Mouse (Mus musculus): ENCODE results near the gene Slc6a20a. TPM values are rescaled to one million over a fixed set of nuclear protein-coding genes. Genes with fewer than 3 reads are reported as not detected.

Slc6a20a gene
- total RNA-seq, 2 experiments from 2014 or later = 0.11 to 0.42 TPM

DNA sequence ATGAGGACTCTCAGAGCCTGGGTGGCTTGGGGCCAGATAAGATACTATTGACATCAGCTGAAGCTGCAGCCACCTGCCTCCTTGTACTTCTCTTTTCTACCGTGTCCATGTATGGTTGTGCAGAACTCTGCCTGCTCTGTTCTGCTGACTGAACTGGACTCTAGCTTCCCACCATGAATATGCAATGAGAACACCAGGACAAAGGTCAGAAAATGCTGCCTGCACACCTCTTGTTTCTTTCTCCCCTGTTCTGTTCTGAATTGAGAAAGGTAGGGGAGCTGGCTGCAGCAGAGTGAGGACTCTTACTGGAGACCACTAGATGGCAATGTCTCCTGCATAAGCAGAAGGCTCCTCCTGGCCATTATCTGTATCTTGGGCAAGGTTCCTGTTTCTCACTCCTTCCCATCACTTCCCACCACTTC, 40.0 kb downstream of the Slc6a20a start:
- peak; percentile 81 for ATAC-seq (ENCODE audit: poor library complexity, severe bottlenecking)

DNA sequence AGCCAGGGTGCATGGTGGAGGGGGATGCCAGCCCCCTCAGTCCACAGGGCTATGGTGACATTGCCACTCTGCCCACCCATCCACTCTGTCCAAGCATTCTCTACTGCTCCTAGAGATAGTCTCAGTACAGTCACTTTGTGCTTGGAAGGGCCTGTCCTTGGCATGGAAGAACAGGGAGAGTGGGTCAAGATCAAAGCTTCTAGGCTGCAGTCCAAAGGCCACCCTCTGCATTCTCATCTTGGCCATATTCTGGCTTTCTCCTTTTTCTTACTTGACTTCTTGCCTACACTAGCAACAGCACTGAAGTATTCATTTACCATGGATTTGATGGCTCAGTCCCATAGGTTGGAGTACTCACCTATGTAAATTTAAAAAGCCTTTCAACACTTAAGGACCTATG, 40.5 kb downstream of the Slc6a20a start:
- no peak for ATAC-seq (ENCODE audit: poor library complexity, severe bottlenecking)

DNA sequence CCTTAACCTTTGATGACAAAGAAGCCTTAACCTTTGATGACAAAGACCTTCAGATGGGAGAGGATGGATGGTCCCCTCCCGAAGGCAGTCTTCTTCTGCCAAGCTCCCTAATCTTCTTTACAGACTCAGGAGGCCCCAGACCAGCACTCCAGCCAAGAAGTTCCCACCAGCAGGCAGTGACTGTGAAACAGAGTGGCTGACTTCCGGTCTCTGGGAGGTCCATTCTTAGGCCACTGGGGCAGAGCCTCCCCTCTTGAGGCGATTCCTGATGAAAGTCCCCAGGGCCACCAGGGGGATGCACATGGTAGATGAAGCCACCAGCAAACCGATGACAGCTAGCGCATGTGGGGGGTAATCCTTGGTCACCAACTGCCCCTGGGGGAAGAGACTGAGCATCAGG, 41.9 kb downstream of the Slc6a20a start:
- no peak for ATAC-seq (ENCODE audit: poor library complexity, severe bottlenecking)

DNA sequence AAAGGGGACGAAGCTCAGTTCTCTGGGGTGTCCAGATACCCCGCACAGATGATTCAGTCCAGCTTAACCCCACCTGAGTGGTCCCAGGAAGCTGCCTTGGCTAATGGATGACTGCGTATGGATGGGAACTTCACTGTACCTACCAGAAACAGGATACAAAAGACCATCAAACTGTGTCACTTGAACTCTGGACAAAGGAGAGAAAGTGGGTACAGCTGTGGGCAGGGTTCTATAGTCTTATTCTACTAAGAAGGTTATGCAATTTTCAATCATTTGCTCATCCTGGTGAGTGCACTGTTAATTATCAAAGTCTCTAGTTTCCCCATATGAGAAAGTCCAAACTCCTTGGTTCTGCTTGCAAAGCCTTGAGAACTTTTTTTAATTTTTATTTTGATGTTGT, 45.7 kb downstream of the Slc6a20a start:
- ATAC-seq (ENCODE audit: poor library complexity, severe bottlenecking) = no peak

DNA sequence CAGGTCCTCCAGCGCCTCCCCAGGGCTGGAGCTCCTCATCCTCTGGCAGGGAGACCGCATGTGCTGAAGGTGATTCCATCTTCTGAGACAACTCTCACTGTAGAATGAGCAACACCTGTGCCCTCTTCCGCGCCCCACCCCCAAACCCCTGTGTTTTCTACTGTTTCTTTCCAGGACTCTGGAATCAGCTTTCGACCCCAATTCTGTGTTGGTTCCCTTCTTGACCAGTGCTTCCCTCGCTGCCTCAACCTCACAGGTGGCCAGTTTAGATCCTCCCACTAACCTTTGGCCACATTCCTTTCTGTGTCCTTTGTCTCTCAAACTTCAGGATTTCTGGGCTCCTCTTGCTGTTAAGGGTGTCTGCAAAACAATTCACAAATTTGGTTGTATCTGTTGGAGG, 46.4 kb downstream of the Slc6a20a start, which contains the start of gene Slc6a20b:
Gene Slc6a20b, minus strand, starts transcription at position 285 of the 400 bp plus-strand sequence.
- no peak for ATAC-seq (ENCODE audit: poor library complexity, severe bottlenecking)

DNA sequence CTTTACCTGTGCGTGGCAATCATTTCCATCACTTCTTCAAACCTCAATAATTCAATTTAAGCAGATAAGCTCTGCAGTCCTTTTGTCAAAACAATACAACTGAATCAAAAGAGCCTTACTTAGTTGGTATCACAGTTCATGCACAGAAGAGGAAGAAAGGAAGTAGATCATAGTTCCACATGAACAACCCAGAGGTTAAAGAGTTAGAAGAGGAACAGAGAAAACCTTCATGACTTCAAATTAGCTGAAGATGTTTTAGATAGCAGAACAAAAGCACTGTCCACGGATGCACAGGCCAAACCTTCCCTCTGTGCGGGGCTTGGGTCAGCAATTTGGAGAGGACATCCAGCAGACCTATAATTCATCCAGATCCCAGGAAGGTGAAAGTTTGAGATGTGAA, 47.0 kb downstream of the Slc6a20a start:
- peak; percentile 45 for ATAC-seq (ENCODE audit: poor library complexity, severe bottlenecking)

DNA sequence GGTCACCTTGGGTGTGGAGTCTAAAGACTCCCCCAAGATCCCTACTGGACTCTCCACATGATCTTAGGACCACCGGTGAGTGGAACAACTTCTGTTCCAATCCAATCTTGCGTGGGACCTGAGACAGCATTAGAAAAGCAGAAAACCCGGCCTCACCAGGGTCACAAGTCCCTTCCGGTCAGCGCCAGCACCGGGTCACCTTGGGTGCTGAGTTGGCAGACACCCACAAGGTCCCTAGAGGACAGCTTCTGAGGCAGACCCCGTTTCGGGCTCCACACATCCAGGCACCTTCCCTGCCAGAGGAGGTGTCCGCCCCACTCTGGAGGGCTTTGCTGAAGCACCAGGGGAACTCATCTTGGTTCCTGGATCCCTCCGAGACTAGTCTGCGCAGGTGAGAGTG, 52.9 kb downstream of the Slc6a20a start:
- ATAC-seq (ENCODE audit: poor library complexity, severe bottlenecking) = no peak

DNA sequence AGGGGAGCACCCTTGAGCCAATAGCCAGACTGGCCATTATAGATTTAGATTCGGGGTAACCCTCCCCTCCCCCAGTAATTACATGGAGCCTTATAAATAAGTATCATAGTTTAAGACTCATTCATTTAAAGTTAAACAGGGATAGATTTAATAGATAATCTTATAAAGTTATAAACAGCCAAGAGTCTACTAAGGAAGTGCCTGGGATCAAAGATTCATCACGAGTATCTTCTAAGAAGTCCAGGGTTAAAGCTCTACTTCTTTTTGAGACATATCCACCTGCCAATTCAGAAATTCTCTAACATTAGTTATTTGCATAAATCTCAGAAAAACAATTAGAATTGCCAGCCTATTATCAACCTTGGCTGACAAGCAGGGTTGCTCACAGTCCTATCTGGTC, 53.9 kb downstream of the Slc6a20a start:
- ATAC-seq (ENCODE audit: poor library complexity, severe bottlenecking) = no peak

DNA sequence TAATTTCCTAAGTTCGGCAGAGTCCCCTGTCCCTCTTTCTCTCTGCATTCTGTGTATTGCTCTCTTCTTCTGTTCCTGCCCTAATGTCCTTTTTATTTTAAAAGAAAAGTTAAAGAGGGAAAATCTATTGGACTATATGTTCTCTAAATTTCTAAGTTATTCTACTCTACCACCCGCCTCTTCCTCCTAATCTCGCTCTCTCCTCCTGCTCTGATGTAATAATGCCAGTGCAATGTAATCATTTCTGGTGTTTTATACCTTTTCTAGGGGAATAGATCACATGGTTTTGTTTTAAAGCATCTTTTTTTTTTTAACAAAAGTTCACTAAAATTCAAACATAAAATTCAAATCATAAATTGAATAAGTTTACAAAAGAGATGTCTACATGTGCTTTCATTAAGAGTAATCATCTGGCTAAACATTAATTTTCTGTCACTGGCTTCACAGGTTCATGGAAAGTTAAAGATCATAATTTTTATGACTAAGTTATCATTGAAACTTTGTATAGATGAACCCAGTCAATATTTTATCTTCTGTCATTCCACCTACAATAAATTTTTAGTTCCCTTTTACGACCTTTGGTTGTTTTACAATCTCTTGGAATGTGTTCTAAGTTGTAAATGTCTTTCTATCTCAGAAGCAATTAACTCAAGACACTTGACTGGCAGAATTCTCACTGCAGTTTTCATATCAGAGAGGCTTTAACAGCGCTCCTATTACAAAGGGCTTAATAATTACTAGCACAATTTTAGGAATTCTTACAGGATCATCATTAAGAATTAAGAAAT, 58.2 kb downstream of the Slc6a20a start:
- ATAC-seq (ENCODE audit: poor library complexity, severe bottlenecking) = no peak

DNA sequence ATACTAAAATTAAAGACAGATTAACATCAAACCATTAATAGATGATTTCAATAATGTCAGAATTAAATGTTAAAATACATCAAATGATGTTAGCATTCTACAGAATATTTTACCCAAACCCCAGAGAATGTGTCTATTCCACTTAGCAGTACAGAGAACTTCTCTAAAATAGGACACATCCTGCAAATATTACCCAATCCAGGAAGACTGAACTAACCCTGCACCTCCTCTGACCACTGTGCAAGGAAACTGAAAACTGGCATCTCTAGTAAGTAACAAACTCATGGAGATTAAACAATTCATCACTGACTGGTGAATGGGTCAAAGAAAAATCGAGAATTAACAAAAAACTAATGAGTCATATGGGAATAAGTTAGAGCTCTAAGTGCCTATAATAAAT, 77.2 kb downstream of the Slc6a20a start:
- peak; percentile 85 for ATAC-seq (ENCODE audit: poor library complexity, severe bottlenecking)

DNA sequence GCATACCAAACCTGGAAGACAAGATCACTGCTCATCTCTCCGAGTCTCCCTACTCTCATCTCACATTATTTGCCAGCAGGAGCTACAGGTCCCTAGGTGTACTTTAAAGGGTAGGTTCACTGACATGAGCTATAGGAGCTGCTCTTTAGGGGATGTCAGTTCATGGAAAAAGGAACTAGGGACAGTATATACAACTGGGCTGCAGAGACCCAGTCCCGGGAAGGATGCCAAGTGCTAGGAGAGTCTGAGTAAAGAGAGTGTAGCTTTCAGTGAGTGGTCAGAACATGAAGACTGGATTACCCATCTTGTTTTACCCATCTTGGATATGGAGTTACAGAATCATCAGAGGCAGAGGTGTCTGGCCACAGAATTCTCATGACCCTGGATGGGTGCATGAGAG, 81.3 kb downstream of the Slc6a20a start:
- ATAC-seq (ENCODE audit: poor library complexity, severe bottlenecking) = no peak

DNA sequence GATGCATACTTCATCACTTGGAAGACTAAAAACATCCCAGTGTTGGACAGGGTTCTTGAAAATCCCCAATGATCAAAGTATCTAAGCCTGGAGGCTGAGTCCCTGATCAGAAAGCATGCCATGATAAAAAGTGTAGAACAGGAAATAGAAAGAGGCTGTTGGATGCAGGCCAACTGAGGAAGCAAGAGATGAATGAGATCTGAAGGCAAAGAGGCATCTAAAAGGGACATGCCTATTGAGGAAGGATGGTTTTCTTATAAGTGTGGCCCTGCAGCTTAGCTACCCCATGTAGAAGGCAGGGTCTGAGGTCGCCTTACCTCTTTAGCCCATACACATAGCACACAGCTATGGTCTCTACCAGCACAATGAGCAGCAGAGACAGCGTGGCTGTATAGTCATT, 81.8 kb downstream of the Slc6a20a start:
- no peak for ATAC-seq (ENCODE audit: poor library complexity, severe bottlenecking)

DNA sequence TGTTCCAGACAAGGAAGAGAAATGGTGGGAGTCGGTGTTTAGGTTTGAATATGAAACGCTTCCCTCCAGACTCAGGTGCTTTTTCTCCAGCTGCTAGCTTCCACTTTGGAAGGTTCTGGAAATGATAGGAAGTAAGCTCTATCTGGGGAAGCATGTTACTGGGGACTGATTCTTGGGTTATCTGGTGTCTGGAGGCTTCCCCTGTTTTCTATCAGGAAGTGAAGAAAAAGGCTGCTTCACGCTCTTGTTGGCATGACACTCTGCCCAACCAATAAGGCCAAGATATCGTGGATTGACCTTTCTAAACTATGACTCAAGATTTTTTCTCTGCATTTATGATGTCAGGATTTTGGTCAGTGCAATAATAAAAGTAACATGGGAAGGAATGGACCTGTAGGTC, 83.5 kb downstream of the Slc6a20a start:
- ATAC-seq (ENCODE audit: poor library complexity, severe bottlenecking) = no peak

DNA sequence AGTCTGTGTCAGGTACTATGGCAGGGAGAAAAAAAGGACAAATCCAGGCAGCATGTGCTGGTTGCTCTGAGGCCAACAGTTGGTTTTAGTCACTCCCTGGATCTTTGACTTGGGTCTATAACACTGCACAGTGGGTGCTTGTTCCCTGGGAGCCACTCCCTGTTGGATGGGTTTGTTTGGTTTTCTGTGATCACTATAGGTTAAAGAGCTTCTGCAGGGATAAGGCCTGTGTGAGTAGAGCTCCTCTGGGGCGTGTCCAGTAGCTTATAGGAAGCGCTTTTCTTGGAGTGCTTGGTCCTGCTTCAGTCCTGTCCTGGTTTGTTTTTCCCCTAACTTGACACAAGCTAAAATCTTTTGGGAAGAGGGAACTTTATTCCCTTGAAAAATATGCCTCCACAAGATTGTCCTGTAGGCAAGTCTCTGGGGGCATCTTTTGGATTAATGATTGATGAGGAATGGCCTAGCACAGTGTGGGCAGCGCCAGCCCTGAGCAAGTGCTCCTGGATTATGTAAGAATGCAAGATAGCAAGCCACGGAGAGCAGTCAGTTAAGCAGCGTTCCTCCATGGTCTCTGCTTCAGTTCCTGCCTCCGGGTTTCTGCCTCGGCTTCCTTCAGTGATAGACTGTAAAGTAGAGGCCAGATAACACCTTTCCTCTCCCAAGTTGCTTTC, 89.3 kb downstream of the Slc6a20a start:
- no peak for ATAC-seq (ENCODE audit: poor library complexity, severe bottlenecking)

Other genes with a start within 250 kb of the Slc6a20a start
- gene Limd1, start 200.2 kb downstream of the Slc6a20a start, total RNA-seq (2015) = 47.3 and 50.7 TPM in 2 replicates
- 48.5 and 49.2 TPM in 2 replicates for gene Limd1, start 200.2 kb downstream of the Slc6a20a start, total RNA-seq (2017)
- 38.9 and 41.4 TPM in 2 replicates for gene Sacm1l, start 149.1 kb downstream of the Slc6a20a start, total RNA-seq (2015)
- 46.1 and 49.5 TPM in 2 replicates for gene Sacm1l, start 149.1 kb downstream of the Slc6a20a start, total RNA-seq (2017)
- not detected in 2 replicates for gene Slc6a20b, start 46.3 kb downstream of the Slc6a20a start, total RNA-seq (2015)
- 0.12 and 0.22 TPM in 2 replicates for gene Slc6a20b, start 46.3 kb downstream of the Slc6a20a start, total RNA-seq (2017)
- gene Ccr9, start 446 bp downstream of the Slc6a20a start, total RNA-seq (2015) = 0.78 and 1.4 TPM in 2 replicates
- gene Ccr9, start 446 bp downstream of the Slc6a20a start, total RNA-seq (2017) = 1.1 and 1.4 TPM in 2 replicates
- gene Lztfl1, start 38.8 kb upstream of the Slc6a20a start, total RNA-seq (2015) = 23.5 and 31.5 TPM in 2 replicates
- 25.5 and 26.1 TPM in 2 replicates for gene Lztfl1, start 38.8 kb upstream of the Slc6a20a start, total RNA-seq (2017)
- 1.4 and 3.7 TPM in 2 replicates for gene Cxcr6, start 127.6 kb upstream of the Slc6a20a start, total RNA-seq (2015)
- 0.89 and 2.7 TPM in 2 replicates for gene Cxcr6, start 127.6 kb upstream of the Slc6a20a start, total RNA-seq (2017)
- 20.3 and 24.4 TPM in 2 replicates for gene Fyco1, start 173.0 kb upstream of the Slc6a20a start, total RNA-seq (2015)
- 18.2 and 22.2 TPM in 2 replicates for gene Fyco1, start 173.0 kb upstream of the Slc6a20a start, total RNA-seq (2017)
- 0.16 TPM in 1 of 2 replicates, not detected in the other for gene Xcr1, start 183.1 kb upstream of the Slc6a20a start, total RNA-seq (2015)
- gene Xcr1, start 183.1 kb upstream of the Slc6a20a start, total RNA-seq (2017) = 0.18 and 0.33 TPM in 2 replicates

All from megakaryocyte, adult 5-6 weeks (primary cell).